In genomic region chr15:17427747-17428146, GRCm38 (mm10) we compare ENCODE assay signal across 25 mouse cellular contexts.
DNase-seq lines count a peak whose midpoint lies in the region; ATAC-seq and TF ChIP-seq lines count a peak whose summit lies in the region.
"Had no signal": no experiment of that assay in that cellular context is flagged by ENCODE, and none has a peak within 500 bp of the region (broad histone marks: within the 10 kb centered on the region; RNA-seq: fewer than 3 reads in every experiment).

No protein-coding gene starts in this region.

- H3K4me1 ChIP-seq in hindbrain, postnatal 0 days (ENCODE audit: insufficient read depth, low read length), result no peaks in the 10 kb centered on the region
- H3K4me1 ChIP-seq in hindbrain, embryonic 13.5 days (replicated peaks), result no peaks in the 10 kb centered on the region
- H3K4me1 ChIP-seq in midbrain, embryonic 16.5 days (ENCODE audit: control insufficient read depth, insufficient read depth, low read length), result no peaks in the 10 kb centered on the region
- no peaks in the 10 kb centered on the region for H3K4me1 ChIP-seq in midbrain, embryonic 13.5 days (replicated peaks)
- H3K4me1 ChIP-seq in midbrain, postnatal 0 days (ENCODE audit: insufficient read depth, low read length), result no peaks in the 10 kb centered on the region
- H3K4me1 ChIP-seq: heart, embryonic 13.5 days; hindbrain, embryonic 12.5 days; intestine, embryonic 15.5 days; liver, embryonic 13.5 days had no signal

- H3K4me3 ChIP-seq in hindbrain, postnatal 0 days (ENCODE audit: low read length), result no peak overlapping the region
- H3K4me3 ChIP-seq in hindbrain, embryonic 13.5 days, result no peak overlapping the region
- H3K4me3 ChIP-seq in midbrain, embryonic 16.5 days (ENCODE audit: low read depth, low read length), result no peak overlapping the region
- H3K4me3 ChIP-seq in midbrain, embryonic 13.5 days (replicated peaks), result no peak overlapping the region
- no peak overlapping the region for H3K4me3 ChIP-seq in midbrain, postnatal 0 days (ENCODE audit: low read depth, low read length)
- H3K4me3 ChIP-seq: heart, embryonic 13.5 days; hindbrain, embryonic 12.5 days; intestine, embryonic 15.5 days; liver, embryonic 13.5 days had no signal

- no peak for TF ChIP-seq CTCF in hindbrain, postnatal 0 days (IDR thresholded peaks at IDR 0.05; ENCODE audit: low read depth)
- no peak for TF ChIP-seq CTCF in midbrain, postnatal 0 days (IDR thresholded peaks at IDR 0.05)

- H3K27ac ChIP-seq in hindbrain, postnatal 0 days, result no peak overlapping the region
- no peak overlapping the region for H3K27ac ChIP-seq in hindbrain, embryonic 13.5 days
- H3K27ac ChIP-seq in midbrain, embryonic 16.5 days (ENCODE audit: low read length), result no peak overlapping the region
- H3K27ac ChIP-seq in midbrain, embryonic 13.5 days, result no peak overlapping the region
- no peak overlapping the region for H3K27ac ChIP-seq in midbrain, postnatal 0 days (ENCODE audit: low read depth, low read length)
- H3K27ac ChIP-seq: heart, embryonic 13.5 days; hindbrain, embryonic 12.5 days; intestine, embryonic 15.5 days; liver, embryonic 13.5 days had no signal

- H3K9me3 ChIP-seq in hindbrain, postnatal 0 days (ENCODE audit: low read length), result no peaks in the 10 kb centered on the region
- no peaks in the 10 kb centered on the region for H3K9me3 ChIP-seq in hindbrain, embryonic 13.5 days
- H3K9me3 ChIP-seq in midbrain, embryonic 16.5 days (replicated peaks; ENCODE audit: control insufficient read depth, low read length, poor library complexity, severe bottlenecking), result no peaks in the 10 kb centered on the region
- no peaks in the 10 kb centered on the region for H3K9me3 ChIP-seq in midbrain, embryonic 13.5 days
- no peaks in the 10 kb centered on the region for H3K9me3 ChIP-seq in midbrain, postnatal 0 days (ENCODE audit: low read length)
- H3K9me3 ChIP-seq: heart, embryonic 13.5 days; hindbrain, embryonic 12.5 days; intestine, embryonic 15.5 days; liver, embryonic 13.5 days had no signal

- peak; percentile 9 to 18 for DNase-seq in cerebellum, postnatal 10 days
- no peak for DNase-seq in cerebellum, postnatal 4 days (ENCODE audit: low spot score in 2 of 2)
- DNase-seq in hindbrain, postnatal 0 days (ENCODE audit: low spot score), result peak; percentile 60
- DNase-seq in midbrain, postnatal 0 days (ENCODE audit: low spot score), result peak; percentile 64
- no peak for DNase-seq in heart, adult 8-10 months (ENCODE audit: low spot score)
- DNase-seq: adrenal gland, postnatal 14 days; cerebellum, adult 11 months; cerebellum, adult 9-11 months; gastrocnemius, postnatal 10 days; heart, adult 18-20 months; heart, postnatal 14 days; kidney, adult 8-10 months; kidney, postnatal 10 days; liver, embryonic 13.5 days; lung, adult 2 months; lung, postnatal 14 days; right cerebral cortex, postnatal 14 days; spleen, adult 18-20 months; thymus, postnatal 14 days had no signal

- H3K9ac ChIP-seq in hindbrain, postnatal 0 days (replicated peaks; ENCODE audit: low read length), result no peak overlapping the region
- H3K9ac ChIP-seq in hindbrain, embryonic 13.5 days, result no peak overlapping the region
- no peak overlapping the region for H3K9ac ChIP-seq in midbrain, embryonic 16.5 days (ENCODE audit: low read depth, low read length)
- no peak overlapping the region for H3K9ac ChIP-seq in midbrain, embryonic 13.5 days (replicated peaks)
- H3K9ac ChIP-seq in midbrain, postnatal 0 days (replicated peaks; ENCODE audit: low read length, poor library complexity, severe bottlenecking), result no peak overlapping the region
- H3K9ac ChIP-seq: heart, embryonic 13.5 days; hindbrain, embryonic 12.5 days; intestine, embryonic 15.5 days; liver, embryonic 13.5 days had no signal

- H3K27me3 ChIP-seq in hindbrain, postnatal 0 days (ENCODE audit: insufficient read depth, low read length), result no peaks in the 10 kb centered on the region
- no peaks in the 10 kb centered on the region for H3K27me3 ChIP-seq in hindbrain, embryonic 13.5 days
- H3K27me3 ChIP-seq in midbrain, embryonic 16.5 days (ENCODE audit: control insufficient read depth, insufficient read depth, low read depth, low read length), result no peaks in the 10 kb centered on the region
- H3K27me3 ChIP-seq in midbrain, embryonic 13.5 days, result no peaks in the 10 kb centered on the region
- no peaks in the 10 kb centered on the region for H3K27me3 ChIP-seq in midbrain, postnatal 0 days (ENCODE audit: insufficient read depth, low read length)
- H3K27me3 ChIP-seq: heart, embryonic 13.5 days; hindbrain, embryonic 12.5 days; intestine, embryonic 15.5 days; liver, embryonic 13.5 days had no signal

- ATAC-seq in hindbrain, postnatal 0 days, result no peak
- no peak for ATAC-seq in hindbrain, embryonic 13.5 days (ENCODE audit: low FRiP score)
- 0 out of 2 replicates have a peak, but pooled peaks have one; percentile 25 for ATAC-seq in midbrain, embryonic 16.5 days
- ATAC-seq in midbrain, embryonic 13.5 days, result no peak
- no peak for ATAC-seq in midbrain, postnatal 0 days (ENCODE audit: low FRiP score)
- ATAC-seq: intestine, embryonic 15.5 days had no signal

- no peak overlapping the region for H3K4me2 ChIP-seq in hindbrain, postnatal 0 days (ENCODE audit: low read depth, low read length)
- no peak overlapping the region for H3K4me2 ChIP-seq in hindbrain, embryonic 13.5 days
- no peak overlapping the region for H3K4me2 ChIP-seq in midbrain, embryonic 16.5 days (ENCODE audit: low read length)
- H3K4me2 ChIP-seq in midbrain, embryonic 13.5 days (replicated peaks), result no peak overlapping the region
- H3K4me2 ChIP-seq in midbrain, postnatal 0 days (ENCODE audit: low read depth, low read length, poor library complexity, severe bottlenecking), result no peak overlapping the region
- H3K4me2 ChIP-seq: heart, embryonic 13.5 days; hindbrain, embryonic 12.5 days; intestine, embryonic 15.5 days; liver, embryonic 13.5 days had no signal

- H3K36me3 ChIP-seq in hindbrain, postnatal 0 days (ENCODE audit: insufficient read depth, low read length), result no peaks in the 10 kb centered on the region
- H3K36me3 ChIP-seq in hindbrain, embryonic 13.5 days, result no peaks in the 10 kb centered on the region
- no peaks in the 10 kb centered on the region for H3K36me3 ChIP-seq in midbrain, embryonic 16.5 days (ENCODE audit: control insufficient read depth, insufficient read depth, low read length)
- H3K36me3 ChIP-seq in midbrain, embryonic 13.5 days, result no peaks in the 10 kb centered on the region
- H3K36me3 ChIP-seq in midbrain, postnatal 0 days (ENCODE audit: insufficient read depth, low read length), result no peaks in the 10 kb centered on the region
- H3K36me3 ChIP-seq: heart, embryonic 13.5 days; hindbrain, embryonic 12.5 days; intestine, embryonic 15.5 days; liver, embryonic 13.5 days had no signal

Comparison
In these comparisons a context has a peak if more than half of its experiments do, and no peak if none do; other contexts are left out.
1. DNase-seq: peak in cerebellum, postnatal 10 days (2 of 2), hindbrain, postnatal 0 days (single experiment) and midbrain, postnatal 0 days (single experiment); none in cerebellum, postnatal 4 days (0 of 2) and heart, adult 8-10 months (single experiment).